Mouse (Mus musculus) neural tube, embryonic 13.5 days (tissue): ENCODE measurements at regions not wholly inside any gene's neighbourhood (a gene's known extent, or its start where the extent isn't known, plus 50 kb on each side); places are given as distances from the start of the nearest gene placed in this dataset.

Source experiments
- ATAC-seq: fragments of 200-750 bp; cut with Nextera tagmentation; 2 replicates; pipeline ENCODE4 v1.8.0; 2017; ENCODE audit warnings: low read depth, mild to moderate bottlenecking, moderate TSS enrichment, moderate library complexity
- H3K27ac ChIP-seq: fragments of 300-500 bp; sonication (generic); replicated peaks from 2 replicates; pipeline ENCODE4 v1.5.1; 2015; ENCODE audit warnings: moderate library complexity, mild to moderate bottlenecking, inconsistent platforms
- H3K27me3 ChIP-seq: fragments of 300-500 bp; sonication (generic); 2 replicates; pipeline ENCODE4 v1.6.1; 2015; ENCODE audit warnings: mild to moderate bottlenecking, inconsistent platforms
- H3K36me3 ChIP-seq: fragments of 300-500 bp; sonication (generic); 2 replicates; pipeline ENCODE4 v1.6.1; 2015; ENCODE audit warnings: mild to moderate bottlenecking, inconsistent platforms
- H3K4me1 ChIP-seq: fragments of 300-500 bp; sonication (generic); replicated peaks from 2 replicates; pipeline ENCODE4 v1.6.1; 2015; ENCODE audit warnings: inconsistent platforms
- H3K4me2 ChIP-seq: fragments of 300-500 bp; sonication (generic); 2 replicates; pipeline ENCODE4 v1.6.1; 2015; ENCODE audit warnings: inconsistent platforms, mild to moderate bottlenecking, moderate library complexity
- H3K4me3 ChIP-seq: fragments of 300-500 bp; sonication (generic); 2 replicates; pipeline ENCODE4 v1.5.1; 2015; ENCODE audit warnings: mild to moderate bottlenecking, inconsistent platforms
- H3K9ac ChIP-seq: fragments of 300-500 bp; sonication (generic); 2 replicates; pipeline ENCODE4 v1.6.1; 2015; ENCODE audit warnings: moderate library complexity, mild to moderate bottlenecking, inconsistent platforms
- H3K9me3 ChIP-seq: fragments of 300-500 bp; sonication (generic); 2 replicates; pipeline ENCODE4 v1.6.1; 2016; ENCODE audit warnings: inconsistent platforms
- WGBS: fragments of 180-500 bp; shearing (Covaris S2); methylation state at CpG from one replicate; pipeline ENCODE4 v1.1.7; 2015; 5-methylcytosine and 5-hydroxymethylcytosine counted together

GRCm38 (mm10) chr14:98772080-98772479, 222.0 kb downstream of the Rpl36a-ps1 start:
- Histone ChIP-seq H3K36me3 (no peaks in the 10 kb centered on the region), H3K9ac (no peak overlapping the region), H3K4me2 (no peak overlapping the region), H3K9me3 (no peaks in the 10 kb centered on the region), H3K4me3 (no peak overlapping the region), H3K4me1 (no peaks in the 10 kb centered on the region), H3K27ac (no peak overlapping the region), H3K27me3 (no peaks in the 10 kb centered on the region)
- WGBS, result 87% methylated on average over 4 of the region's 4 CpGs
- no peak for ATAC-seq

DNA sequence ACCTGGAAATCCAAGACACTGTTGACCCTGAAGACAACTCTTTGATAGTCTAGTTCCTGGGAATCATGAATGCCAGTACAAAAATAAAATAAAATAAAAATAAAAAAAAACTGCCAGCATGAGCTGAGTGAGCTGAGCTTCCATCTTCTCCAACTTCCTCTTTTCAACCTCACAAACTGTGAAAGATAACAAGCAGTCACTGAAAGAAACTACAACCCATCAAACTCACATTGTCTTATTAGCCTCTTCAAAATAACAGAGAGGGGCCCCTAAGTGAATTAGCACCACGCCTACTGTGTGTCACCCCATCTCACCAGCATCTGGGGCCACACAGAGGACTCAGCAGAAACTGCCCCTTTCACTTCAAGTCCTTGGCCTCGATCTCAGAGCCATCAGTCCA, 225.3 kb downstream of the Rpl36a-ps1 start:
- Histone ChIP-seq H3K27me3 (no peaks in the 10 kb centered on the region), H3K9ac (no peak overlapping the region), H3K27ac (no peak overlapping the region), H3K36me3 (no peaks in the 10 kb centered on the region), H3K9me3 (no peaks in the 10 kb centered on the region), H3K4me2 (no peak overlapping the region), H3K4me3 (no peak overlapping the region), H3K4me1 (no peaks in the 10 kb centered on the region)
- ATAC-seq, result no peak
- WGBS, result 79% methylated on average over 2 of the region's 2 CpGs

- H3K27me3 ChIP-seq, result no peaks in the 10 kb centered on the region
- H3K4me1 ChIP-seq, result no peaks in the 10 kb centered on the region
- no peak overlapping the region for H3K4me3 ChIP-seq
- H3K9me3 ChIP-seq, result no peaks in the 10 kb centered on the region
- WGBS, result 87% methylated on average over 7 of the region's 7 CpGs
- no peaks in the 10 kb centered on the region for H3K36me3 ChIP-seq
- H3K27ac ChIP-seq, result no peak overlapping the region
- no peak overlapping the region for H3K9ac ChIP-seq
- no peak overlapping the region for H3K4me2 ChIP-seq
- ATAC-seq, result no peak
Measured at GRCm38 (mm10) chr14:98767481-98767880, 226.6 kb downstream of the Rpl36a-ps1 start.

DNA sequence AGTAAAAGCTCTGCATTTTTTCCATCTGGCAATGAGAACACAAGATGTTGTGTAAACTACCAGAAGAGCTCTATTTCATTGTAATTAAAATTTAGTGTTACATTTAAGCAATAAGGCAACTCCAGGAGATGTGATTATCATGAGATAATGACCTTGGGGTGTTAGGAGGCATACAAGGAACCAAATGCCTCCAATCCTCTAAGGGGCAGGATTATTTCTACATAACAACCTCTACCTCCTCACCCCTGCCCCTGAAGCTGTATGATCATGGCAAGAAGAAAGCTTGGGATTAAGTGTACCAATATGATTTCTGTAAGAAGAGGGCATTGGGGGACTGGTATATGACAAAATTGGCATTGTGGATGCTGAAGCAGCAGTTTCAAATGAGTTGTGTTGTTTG, 228.8 kb downstream of the Rpl36a-ps1 start:
- Histone ChIP-seq H3K9ac (no peak overlapping the region), H3K27ac (no peak overlapping the region), H3K27me3 (no peaks in the 10 kb centered on the region), H3K4me2 (no peak overlapping the region), H3K4me1 (no peaks in the 10 kb centered on the region), H3K36me3 (no peaks in the 10 kb centered on the region), H3K4me3 (no peak overlapping the region), H3K9me3 (no peaks in the 10 kb centered on the region)
- ATAC-seq, result peak; percentile 79; the same call in 1 of the 2 replicates

DNA sequence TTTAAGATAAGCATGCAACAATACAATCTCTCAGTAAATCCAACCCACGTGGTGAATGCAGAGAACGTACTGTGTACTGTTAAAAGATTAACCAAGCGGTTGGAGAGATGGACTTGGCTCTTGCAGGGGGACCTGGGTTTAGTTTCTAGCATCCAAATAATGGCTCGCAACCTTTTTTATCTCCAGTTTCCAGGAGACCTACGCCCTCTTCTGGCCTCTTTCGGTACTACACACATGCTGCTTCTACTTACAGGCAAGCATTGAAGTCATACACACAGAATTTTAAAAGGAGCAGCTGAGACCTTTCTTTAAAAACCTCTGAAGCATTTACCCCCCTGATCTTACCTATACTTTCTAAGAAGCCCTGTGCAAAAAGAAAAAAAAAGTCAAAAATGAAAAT, 243.4 kb downstream of the Rpl36a-ps1 start:
- H3K4me2 ChIP-seq, result no peak overlapping the region
- H3K4me3 ChIP-seq, result no peak overlapping the region
- no peak for ATAC-seq
- no peaks in the 10 kb centered on the region for H3K9me3 ChIP-seq
- no peaks in the 10 kb centered on the region for H3K4me1 ChIP-seq
- WGBS, result 92% methylated on average over 6 of the region's 6 CpGs
- H3K27me3 ChIP-seq, result no peaks in the 10 kb centered on the region
- no peak overlapping the region for H3K27ac ChIP-seq
- H3K9ac ChIP-seq, result no peak overlapping the region
- no peaks in the 10 kb centered on the region for H3K36me3 ChIP-seq

DNA sequence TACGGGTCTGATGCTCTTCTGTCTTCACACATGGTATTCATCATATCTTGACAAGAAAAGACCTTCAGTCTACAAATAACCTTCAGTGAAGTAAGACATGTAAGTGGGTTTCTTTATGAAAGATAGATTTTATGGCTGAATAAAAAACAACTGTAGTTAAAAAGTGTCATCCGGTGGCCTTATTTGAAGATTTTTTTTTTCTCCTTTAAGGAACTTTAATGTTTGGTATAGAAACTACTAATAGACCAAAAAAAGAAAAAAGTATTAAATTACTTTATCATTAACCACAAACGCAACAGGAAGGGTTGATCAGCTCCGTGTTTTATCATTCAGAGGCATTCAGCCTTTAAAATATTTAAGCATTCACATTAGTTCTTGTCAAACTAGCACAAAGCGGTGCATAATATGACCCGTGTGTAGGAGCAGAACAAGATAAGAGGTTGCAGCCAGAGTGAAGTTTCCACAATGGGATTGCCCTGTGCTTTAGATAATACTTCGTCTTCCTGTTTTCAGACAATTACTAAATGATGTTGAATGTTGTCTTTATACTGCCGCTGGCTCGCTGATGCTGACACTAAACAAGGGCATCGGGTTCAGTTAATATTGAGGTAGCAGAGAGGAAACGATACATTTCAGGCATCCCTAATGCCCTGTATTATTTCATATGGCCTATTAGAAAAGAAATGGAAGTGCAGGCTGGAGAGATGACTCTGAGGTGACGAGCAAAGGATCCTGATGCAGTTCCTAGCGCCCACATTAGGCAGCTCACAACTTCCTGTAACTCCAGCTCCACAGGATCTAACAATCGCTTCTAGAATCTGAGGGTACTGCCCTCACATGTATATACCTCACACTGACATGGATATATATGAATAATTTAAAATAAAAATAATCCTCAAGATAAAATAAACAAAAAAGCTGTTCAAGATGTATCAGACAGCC, 244.8 kb downstream of the Rpl36a-ps1 start:
- Histone ChIP-seq H3K9ac (no peak overlapping the region), H3K27me3 (no peaks in the 10 kb centered on the region), H3K4me2 (no peak overlapping the region), H3K4me3 (no peak overlapping the region), H3K9me3 (no peaks in the 10 kb centered on the region), H3K27ac (no peak overlapping the region), H3K36me3 (no peaks in the 10 kb centered on the region), H3K4me1 (no peaks in the 10 kb centered on the region)
- 84% methylated on average over 14 of the region's 14 CpGs for WGBS
- ATAC-seq, result no peak

DNA sequence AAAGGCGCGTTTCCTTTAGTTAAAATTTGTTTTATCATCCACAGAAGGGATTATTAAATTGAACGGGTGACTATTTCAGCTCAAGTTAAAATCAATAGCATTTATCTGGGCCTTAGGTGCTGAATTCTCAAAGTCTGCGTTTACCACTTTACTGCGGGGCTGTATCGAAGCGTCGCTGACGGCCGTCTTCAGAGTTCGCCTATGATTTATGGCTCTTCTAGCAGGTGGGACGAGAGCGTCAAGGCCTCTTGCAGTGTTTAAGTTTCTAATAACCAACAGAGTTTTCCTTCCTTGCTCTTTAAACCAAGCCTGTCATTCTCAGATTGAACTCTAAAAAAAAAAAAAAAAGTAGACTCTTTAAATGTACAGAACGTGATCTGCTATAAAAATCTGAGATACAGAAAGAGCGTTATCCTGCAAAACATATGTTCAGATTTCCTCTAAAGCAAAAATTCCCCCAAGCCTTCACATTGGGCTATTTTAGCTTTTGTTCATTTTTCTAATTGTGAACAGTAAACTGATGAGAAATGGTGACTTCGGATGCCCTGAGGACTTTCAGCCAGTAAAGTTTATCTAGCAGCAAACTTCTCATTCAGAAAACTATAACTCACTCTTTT, 246.9 kb downstream of the Rpl36a-ps1 start:
- no peak overlapping the region for H3K9ac ChIP-seq
- H3K9me3 ChIP-seq, result no peaks in the 10 kb centered on the region
- no peak for ATAC-seq
- no peak overlapping the region for H3K4me2 ChIP-seq
- no peaks in the 10 kb centered on the region for H3K27me3 ChIP-seq
- no peaks in the 10 kb centered on the region for H3K36me3 ChIP-seq
- no peak overlapping the region for H3K27ac ChIP-seq
- WGBS, result 60% methylated on average over 16 of the region's 16 CpGs
- H3K4me1 ChIP-seq, result no peaks in the 10 kb centered on the region
- H3K4me3 ChIP-seq, result no peak overlapping the region

- H3K27me3 ChIP-seq, result no peaks in the 10 kb centered on the region
- no peaks in the 10 kb centered on the region for H3K4me1 ChIP-seq
- H3K36me3 ChIP-seq, result no peaks in the 10 kb centered on the region
- no peaks in the 10 kb centered on the region for H3K9me3 ChIP-seq
- ATAC-seq, result no peak
- 95% methylated on average over 3 of the region's 3 CpGs for WGBS
- H3K27ac ChIP-seq, result no peak overlapping the region
- H3K4me3 ChIP-seq, result no peak overlapping the region
- no peak overlapping the region for H3K9ac ChIP-seq
- H3K4me2 ChIP-seq, result no peak overlapping the region
Measured at GRCm38 (mm10) chr14:98730375-98730774, 263.7 kb downstream of the Rpl36a-ps1 start.

GRCm38 (mm10) chr14:98728863-98729262, 265.3 kb downstream of the Rpl36a-ps1 start:
- 82% methylated on average over 2 of the region's 2 CpGs for WGBS
- Histone ChIP-seq H3K9me3 (no peaks in the 10 kb centered on the region), H3K4me1 (no peaks in the 10 kb centered on the region), H3K27ac (no peak overlapping the region), H3K9ac (no peak overlapping the region), H3K36me3 (no peaks in the 10 kb centered on the region), H3K4me2 (no peak overlapping the region), H3K27me3 (no peaks in the 10 kb centered on the region), H3K4me3 (no peak overlapping the region)
- ATAC-seq, result no peak

DNA sequence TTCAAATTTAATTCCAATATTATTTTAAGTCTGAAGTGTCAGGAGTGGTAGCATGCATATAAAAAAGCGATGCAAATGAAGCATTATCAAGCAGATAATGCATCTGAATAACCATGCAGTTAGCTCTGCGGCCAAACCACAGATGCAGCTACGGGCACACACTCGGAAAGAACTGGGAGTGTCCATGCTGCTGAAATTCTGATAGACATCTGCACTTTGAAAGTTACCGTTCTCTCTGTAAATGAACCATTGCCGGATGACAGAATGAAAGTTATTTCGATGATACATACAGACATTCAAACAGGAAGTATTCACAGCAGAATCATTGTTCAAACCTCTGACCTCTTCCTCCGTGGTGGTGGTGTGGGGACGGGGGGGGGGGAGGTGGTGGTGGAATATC, 271.6 kb downstream of the Rpl36a-ps1 start:
- no peak overlapping the region for H3K4me3 ChIP-seq
- H3K9me3 ChIP-seq, result no peaks in the 10 kb centered on the region
- H3K36me3 ChIP-seq, result no peaks in the 10 kb centered on the region
- no peak overlapping the region for H3K9ac ChIP-seq
- H3K27me3 ChIP-seq, result no peaks in the 10 kb centered on the region
- H3K4me1 ChIP-seq, result no peaks in the 10 kb centered on the region
- H3K27ac ChIP-seq, result no peak overlapping the region
- ATAC-seq, result no peak
- no peak overlapping the region for H3K4me2 ChIP-seq
- WGBS, result 80% methylated on average over 9 of the region's 9 CpGs

GRCm38 (mm10) chr14:98721033-98721432, 273.1 kb downstream of the Rpl36a-ps1 start:
- 90% methylated on average over 2 of the region's 2 CpGs for WGBS
- no peak overlapping the region for H3K4me3 ChIP-seq
- ATAC-seq, result no peak
- no peaks in the 10 kb centered on the region for H3K9me3 ChIP-seq
- H3K9ac ChIP-seq, result no peak overlapping the region
- H3K27me3 ChIP-seq, result no peaks in the 10 kb centered on the region
- no peak overlapping the region for H3K27ac ChIP-seq
- H3K36me3 ChIP-seq, result no peaks in the 10 kb centered on the region
- H3K4me2 ChIP-seq, result no peak overlapping the region
- H3K4me1 ChIP-seq, result no peaks in the 10 kb centered on the region

DNA sequence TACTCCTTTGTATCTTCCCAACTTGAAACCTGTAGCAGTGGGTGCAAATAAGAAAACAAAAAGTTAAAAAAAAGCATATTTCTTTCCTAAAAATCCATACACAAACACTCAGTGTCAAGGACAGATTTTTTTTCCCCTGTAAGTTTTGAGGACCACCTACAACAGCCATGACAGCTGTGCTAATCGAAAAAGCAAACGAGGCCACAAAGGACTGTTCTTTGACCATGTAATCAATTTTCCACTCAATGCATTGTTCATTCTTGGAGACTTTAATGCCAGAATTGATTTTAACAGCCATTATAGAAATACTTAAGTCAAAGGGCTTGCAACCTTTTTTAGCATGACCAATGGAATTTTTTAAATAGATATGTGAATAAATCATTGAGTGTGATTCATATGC, 286.1 kb downstream of the Rpl36a-ps1 start:
- Histone ChIP-seq H3K4me3 (no peak overlapping the region), H3K4me1 (no peaks in the 10 kb centered on the region), H3K9ac (no peak overlapping the region), H3K27ac (no peak overlapping the region), H3K9me3 (no peaks in the 10 kb centered on the region), H3K4me2 (no peak overlapping the region), H3K36me3 (no peaks in the 10 kb centered on the region), H3K27me3 (peaks cover 57% of the 10 kb centered on the region)
- 23% methylated on average over 2 of the region's 2 CpGs for WGBS
- no peak for ATAC-seq
